In genomic region chr3:118275917-118276316, GRCm38 (mm10) we compare ENCODE assay signal across 18 mouse cellular contexts.
"Had no signal": no experiment of that assay in that cellular context is flagged by ENCODE, and none has a peak within 500 bp of the region (broad histone marks: within the 10 kb centered on the region; RNA-seq: fewer than 3 reads in every experiment).

No protein-coding gene starts in this region.

- H3K9ac ChIP-seq: lung, embryonic 14.5 days; midbrain, embryonic 12.5 days; neural tube, embryonic 13.5 days; neural tube, embryonic 15.5 days had no signal

- H3K4me2 ChIP-seq: lung, embryonic 14.5 days; midbrain, embryonic 12.5 days; neural tube, embryonic 13.5 days; neural tube, embryonic 15.5 days had no signal

- DNase-seq: lung, embryonic 14.5 days; lung, postnatal 10 days; lung, postnatal 4 days; midbrain, embryonic 14.5 days; retina, postnatal 1 day; right cerebral cortex, adult 18-20 months; right cerebral cortex, postnatal 25 days; right cerebral cortex, postnatal 4 days; spleen, adult 18-20 months; thymus, adult 18-20 months; thymus, postnatal 14 days; thymus, postnatal 36 days had no signal

- ATAC-seq: midbrain, embryonic 16.5 days had no signal

- H3K9me3 ChIP-seq: midbrain, embryonic 10.5 days; midbrain, embryonic 12.5 days; neural tube, embryonic 13.5 days; neural tube, embryonic 15.5 days had no signal

- H3K27ac ChIP-seq: midbrain, embryonic 10.5 days; midbrain, embryonic 12.5 days; neural tube, embryonic 13.5 days; neural tube, embryonic 15.5 days had no signal

- H3K36me3 ChIP-seq: midbrain, embryonic 10.5 days; midbrain, embryonic 12.5 days; neural tube, embryonic 13.5 days; neural tube, embryonic 15.5 days had no signal

- H3K4me1 ChIP-seq: midbrain, embryonic 12.5 days; neural tube, embryonic 13.5 days; neural tube, embryonic 15.5 days had no signal

- H3K4me3 ChIP-seq: midbrain, embryonic 10.5 days; midbrain, embryonic 12.5 days; myocyte; neural tube, embryonic 13.5 days; neural tube, embryonic 15.5 days had no signal

- H3K27me3 ChIP-seq: midbrain, embryonic 12.5 days; neural tube, embryonic 13.5 days; neural tube, embryonic 15.5 days had no signal
